Mouse (Mus musculus): ENCODE measurements around the gene Moap1. TPM values are rescaled to one million over a fixed set of nuclear protein-coding genes. Genes with fewer than 3 reads are reported as not detected.
A peak's percentile ranks its signal among the peaks of the same experiment; 100 is the strongest.

Gene Moap1
- polyA plus RNA-seq (2015; fragmentation: Nextera tagmentation; extraction: Ambion mirVana) = 52.3 and 54.8 TPM in 2 replicates

DNA sequence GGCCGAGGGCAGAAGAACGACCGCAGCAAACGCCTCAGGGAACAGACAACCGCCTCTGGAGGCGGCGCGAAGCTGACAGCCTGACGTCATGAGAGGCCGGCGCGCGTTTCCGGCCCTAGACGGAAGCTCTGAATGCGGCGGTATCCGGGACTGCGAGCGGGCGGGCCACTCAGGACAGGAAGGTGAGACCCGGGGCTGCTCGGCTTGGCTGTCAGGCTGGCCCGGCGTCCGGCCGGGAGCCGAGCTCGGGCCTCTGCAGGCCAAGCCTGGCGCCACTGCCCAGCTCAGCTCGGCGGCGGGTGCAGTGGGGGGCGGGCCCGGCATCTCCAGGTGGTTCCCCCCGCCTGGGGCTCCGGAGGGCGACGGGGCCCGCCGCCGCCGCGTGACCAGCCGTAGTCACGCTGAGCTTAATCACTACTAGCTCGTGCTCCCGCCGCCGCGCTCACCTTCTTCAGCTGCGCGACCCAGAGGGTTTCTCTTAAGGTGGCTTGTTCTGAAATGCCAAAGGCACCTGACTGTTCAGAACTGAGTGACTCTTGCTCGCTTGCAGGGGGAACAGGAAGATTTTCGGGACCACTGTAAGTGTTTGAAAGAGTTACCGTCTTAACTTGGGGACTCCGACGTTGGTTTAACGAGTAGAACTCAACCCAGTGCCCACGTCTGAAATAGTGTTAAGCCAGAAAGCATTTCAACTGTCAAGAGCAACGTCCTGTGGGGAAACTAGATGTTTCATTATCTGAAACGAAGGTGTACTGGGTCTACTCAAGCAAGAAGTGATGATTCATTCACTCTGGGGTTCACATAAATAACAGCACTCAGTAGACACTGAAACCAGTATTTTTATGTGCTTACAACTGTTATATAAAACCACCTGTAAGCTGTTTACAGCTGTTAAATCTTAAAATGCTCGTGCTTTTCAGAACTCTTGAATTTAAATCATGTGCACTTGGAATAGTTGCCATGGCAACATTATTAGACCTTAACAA, at the start of gene Moap1, which contains the start of gene Tmem251:
TSS of gene Moap1 (minus strand) at position 73 of the 986 bp plus-strand sequence.
TSS of gene Tmem251 (plus strand) at position 174 of the 986 bp plus-strand sequence.
- H3K9ac ChIP-seq (replicated peaks) = peak within 1 kb of the TSS; percentile 89
- peaks cover 24% of the 10 kb centered on the region for H3K4me1 ChIP-seq (replicated peaks)
- WGBS = under 1% methylated on average over 60 of the region's 63 CpGs
- peaks cover 13% of the 10 kb centered on the region for H3K36me3 ChIP-seq
- ATAC-seq = peak; percentile 98
- peak within 1 kb of the TSS; percentile 94 for H3K27ac ChIP-seq
- no peaks in the 10 kb centered on the region for H3K9me3 ChIP-seq
- H3K27me3 ChIP-seq = no peaks in the 10 kb centered on the region
- H3K4me3 ChIP-seq (replicated peaks) = peak within 1 kb of the TSS; percentile 73
- H3K4me2 ChIP-seq (replicated peaks) = peak within 1 kb of the TSS; percentile 88

DNA sequence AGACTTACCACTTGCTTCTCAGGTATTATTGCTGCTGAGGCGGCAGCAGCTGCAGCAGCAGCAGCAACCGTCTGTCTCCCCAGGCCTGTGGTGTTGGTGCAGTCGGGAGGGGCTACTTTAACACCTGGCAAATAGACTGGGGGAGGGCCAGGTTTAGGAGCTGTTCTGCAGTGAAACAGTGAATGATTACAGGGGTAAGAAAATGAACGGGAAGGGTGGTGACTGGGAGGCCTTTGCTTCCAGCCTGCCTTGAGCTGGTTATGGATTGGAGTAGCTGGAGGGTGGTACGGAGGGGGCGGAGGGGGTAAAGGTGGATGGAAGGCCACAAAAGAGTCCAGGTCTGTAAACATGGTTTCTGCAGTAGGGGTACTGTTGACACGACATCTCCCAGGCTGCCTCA, 44.5 kb upstream of the Moap1 start:
- no peaks in the 10 kb centered on the region for H3K27me3 ChIP-seq
- H3K36me3 ChIP-seq = peaks cover 75% of the 10 kb centered on the region
- 92% methylated on average over 7 of the region's 7 CpGs for WGBS
- no peaks in the 10 kb centered on the region for H3K9me3 ChIP-seq
- no peak overlapping the region for H3K9ac ChIP-seq (replicated peaks)
- no peaks in the 10 kb centered on the region for H3K4me1 ChIP-seq (replicated peaks)
- H3K4me3 ChIP-seq (replicated peaks) = no peak overlapping the region
- no peak overlapping the region for H3K27ac ChIP-seq
- no peak overlapping the region for H3K4me2 ChIP-seq (replicated peaks)
- no peak for ATAC-seq

DNA sequence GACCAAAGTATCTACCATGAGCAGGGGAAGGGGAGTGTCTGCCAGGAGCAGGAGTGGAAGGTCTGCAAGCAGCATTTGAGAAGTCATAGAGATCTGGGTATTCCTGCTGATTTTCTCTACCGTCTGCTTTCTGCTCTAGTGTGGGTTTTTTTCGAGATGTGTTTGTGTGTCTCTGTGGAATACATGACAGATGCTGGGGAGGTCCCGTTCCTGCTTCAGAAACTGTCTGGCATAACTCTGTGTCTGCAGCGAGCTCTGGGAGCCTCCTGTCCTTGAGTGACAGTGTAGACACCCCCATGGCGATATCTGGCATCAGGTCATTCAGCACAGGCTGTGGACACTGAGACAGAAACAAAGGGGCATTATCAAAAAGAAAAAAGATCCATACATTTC, 42.1 kb upstream of the Moap1 start:
- Histone ChIP-seq H3K36me3 (peaks cover 63% of the 10 kb centered on the region), H3K4me1 (replicated peaks) (no peaks in the 10 kb centered on the region), H3K9ac (replicated peaks) (no peak overlapping the region), H3K4me3 (replicated peaks) (no peak overlapping the region), H3K27me3 (no peaks in the 10 kb centered on the region), H3K27ac (no peak overlapping the region), H3K9me3 (no peaks in the 10 kb centered on the region), H3K4me2 (replicated peaks) (no peak overlapping the region)
- no peak for ATAC-seq
- WGBS = 85% methylated on average over 5 of the region's 5 CpGs

DNA sequence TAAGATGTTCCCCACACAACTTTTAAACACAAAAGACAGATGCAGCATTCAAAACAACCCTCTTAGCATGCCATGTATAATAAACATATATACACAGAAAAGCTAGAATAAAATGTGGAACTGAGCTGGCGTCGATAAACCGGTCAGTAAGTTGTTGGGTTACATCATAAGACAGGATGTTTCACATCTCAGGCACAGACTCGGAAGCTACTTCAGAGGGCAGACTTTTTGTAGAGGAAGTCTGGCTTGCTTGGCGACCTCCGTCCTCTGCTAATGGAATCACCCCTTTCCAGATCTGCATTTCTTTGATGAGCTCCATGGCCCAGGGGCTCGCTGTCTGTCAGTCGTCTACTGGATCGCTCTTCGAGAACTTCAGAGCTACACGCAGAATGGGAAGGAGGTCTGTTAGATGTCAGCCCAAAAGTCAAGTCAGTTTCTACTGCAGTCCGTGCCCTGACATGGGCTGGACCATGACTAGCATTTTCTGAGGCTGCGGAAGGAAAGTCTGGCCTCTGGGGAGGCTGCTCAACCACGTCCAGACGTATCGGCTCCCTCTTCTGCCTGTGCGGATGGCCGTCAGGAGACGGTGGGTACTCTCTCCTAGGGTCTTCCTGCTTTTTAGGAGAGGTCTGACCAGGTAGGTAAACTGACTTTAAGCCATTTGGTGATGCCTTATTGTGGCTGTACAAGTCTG, 41.6 kb upstream of the Moap1 start:
- 94% methylated on average over 19 of the region's 19 CpGs for WGBS
- peaks cover 58% of the 10 kb centered on the region for H3K36me3 ChIP-seq

DNA sequence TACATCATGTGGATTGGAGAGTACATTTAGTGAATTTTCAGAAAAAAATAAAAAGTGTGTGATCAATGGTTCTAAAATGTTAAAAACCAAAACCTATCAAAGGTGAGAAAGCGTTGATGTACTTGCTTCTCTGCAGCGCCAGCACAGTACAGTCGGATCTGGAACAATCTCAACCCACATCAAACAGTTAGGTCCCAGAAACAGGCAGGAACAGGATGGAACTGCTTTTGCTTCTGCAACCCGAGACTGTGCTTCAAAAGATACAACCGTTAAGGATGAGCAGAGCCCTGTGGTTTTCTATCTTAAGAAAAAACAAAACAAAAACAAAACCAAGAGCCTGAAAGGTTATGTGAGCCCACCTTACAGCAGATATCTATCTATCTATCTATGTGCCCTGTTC, 39.4 kb upstream of the Moap1 start:
- ATAC-seq = no peak
- no peaks in the 10 kb centered on the region for H3K4me1 ChIP-seq (replicated peaks)
- no peaks in the 10 kb centered on the region for H3K9me3 ChIP-seq
- H3K27ac ChIP-seq = no peak overlapping the region
- peaks cover 46% of the 10 kb centered on the region for H3K36me3 ChIP-seq
- no peak overlapping the region for H3K4me3 ChIP-seq (replicated peaks)
- no peak overlapping the region for H3K4me2 ChIP-seq (replicated peaks)
- H3K9ac ChIP-seq (replicated peaks) = no peak overlapping the region
- 94% methylated on average over 5 of the region's 5 CpGs for WGBS
- no peaks in the 10 kb centered on the region for H3K27me3 ChIP-seq

More for the DNA sequence above, 41.6 kb upstream of the Moap1 start:
- Histone ChIP-seq H3K9ac (replicated peaks) (no peak overlapping the region), H3K27ac (no peak overlapping the region), H3K9me3 (no peaks in the 10 kb centered on the region), H3K27me3 (no peaks in the 10 kb centered on the region), H3K4me2 (replicated peaks) (no peak overlapping the region), H3K4me1 (replicated peaks) (no peaks in the 10 kb centered on the region), H3K4me3 (replicated peaks) (no peak overlapping the region)
- no peak for ATAC-seq

DNA sequence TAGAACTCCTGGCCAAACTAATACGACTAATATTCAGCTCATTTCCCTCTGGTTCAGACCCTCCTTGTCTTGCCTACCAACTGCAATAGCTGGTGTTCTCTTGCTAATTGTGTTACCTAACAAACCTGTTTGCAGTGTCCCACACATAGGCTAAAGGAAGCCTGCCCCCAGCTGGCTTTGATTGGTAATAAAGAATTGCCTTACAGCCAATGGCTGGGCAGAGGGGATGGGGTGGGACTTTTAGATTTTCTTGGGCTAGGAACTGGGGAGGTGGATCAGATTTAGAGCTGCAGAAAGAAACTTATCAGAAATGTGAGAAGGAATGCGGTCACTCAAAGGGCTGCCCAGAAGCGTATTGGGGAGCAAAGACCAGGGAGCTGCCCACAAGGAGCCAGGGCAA, 36.0 kb upstream of the Moap1 start:
- 48% methylated on average over 3 of the region's 3 CpGs for WGBS
- Histone ChIP-seq H3K27me3 (no peaks in the 10 kb centered on the region), H3K9ac (replicated peaks) (no peak overlapping the region), H3K4me3 (replicated peaks) (no peak overlapping the region), H3K4me2 (replicated peaks) (no peak overlapping the region), H3K36me3 (peaks cover 44% of the 10 kb centered on the region), H3K4me1 (replicated peaks) (no peaks in the 10 kb centered on the region), H3K9me3 (no peaks in the 10 kb centered on the region), H3K27ac (no peak overlapping the region)
- no peak for ATAC-seq

DNA sequence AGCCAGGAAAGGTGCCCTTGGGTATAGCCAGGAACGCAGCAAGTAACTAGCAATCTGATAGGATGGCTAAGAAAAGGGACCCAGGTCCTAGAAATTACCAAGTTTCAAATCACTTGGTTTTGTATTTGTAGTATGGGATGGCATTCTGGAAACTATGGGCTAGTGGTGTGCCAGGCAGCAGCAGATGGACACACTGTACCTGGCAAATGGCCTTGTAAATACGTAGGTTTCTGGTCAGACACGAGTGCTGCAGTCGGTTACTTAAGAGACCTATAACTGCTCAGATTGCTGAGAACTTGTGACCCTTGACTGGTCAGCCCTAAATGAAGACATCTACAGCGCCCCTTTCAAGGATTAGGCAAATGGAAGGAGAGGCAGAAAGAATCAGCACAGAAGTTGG, 34.7 kb upstream of the Moap1 start:
- 67% methylated on average over 5 of the region's 5 CpGs for WGBS
- Histone ChIP-seq H3K27me3 (no peaks in the 10 kb centered on the region), H3K4me1 (replicated peaks) (no peaks in the 10 kb centered on the region), H3K9me3 (no peaks in the 10 kb centered on the region), H3K4me3 (replicated peaks) (no peak overlapping the region), H3K27ac (no peak overlapping the region), H3K9ac (replicated peaks) (no peak overlapping the region), H3K36me3 (peaks cover 47% of the 10 kb centered on the region), H3K4me2 (replicated peaks) (no peak overlapping the region)
- ATAC-seq = no peak

DNA sequence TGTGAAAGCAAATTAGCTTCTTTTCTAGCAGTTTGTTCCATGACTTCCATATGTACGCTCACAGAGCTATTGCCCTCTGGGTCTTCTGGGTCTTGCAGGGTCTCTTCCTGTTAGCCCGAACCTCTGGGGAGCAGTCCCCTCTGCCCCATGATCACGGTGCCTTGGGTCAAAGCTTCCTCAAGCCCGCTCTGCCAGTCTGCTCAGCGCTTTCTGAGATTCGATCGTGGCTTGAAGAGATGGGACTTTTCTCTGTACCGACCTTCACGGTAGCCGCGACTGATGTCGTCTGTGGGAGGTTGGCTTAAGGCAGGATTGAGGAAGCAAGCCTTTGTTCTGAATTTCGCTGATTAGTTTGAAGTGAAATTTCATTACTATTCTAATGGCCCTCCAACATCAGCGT, 32.6 kb upstream of the Moap1 start:
- H3K4me2 ChIP-seq (replicated peaks) = no peak overlapping the region
- H3K27ac ChIP-seq = no peak overlapping the region
- H3K9ac ChIP-seq (replicated peaks) = no peak overlapping the region
- no peaks in the 10 kb centered on the region for H3K27me3 ChIP-seq
- WGBS = 94% methylated on average over 14 of the region's 14 CpGs
- no peak overlapping the region for H3K4me3 ChIP-seq (replicated peaks)
- ATAC-seq = no peak
- no peaks in the 10 kb centered on the region for H3K4me1 ChIP-seq (replicated peaks)
- H3K9me3 ChIP-seq = no peaks in the 10 kb centered on the region
- peaks cover 61% of the 10 kb centered on the region for H3K36me3 ChIP-seq

DNA sequence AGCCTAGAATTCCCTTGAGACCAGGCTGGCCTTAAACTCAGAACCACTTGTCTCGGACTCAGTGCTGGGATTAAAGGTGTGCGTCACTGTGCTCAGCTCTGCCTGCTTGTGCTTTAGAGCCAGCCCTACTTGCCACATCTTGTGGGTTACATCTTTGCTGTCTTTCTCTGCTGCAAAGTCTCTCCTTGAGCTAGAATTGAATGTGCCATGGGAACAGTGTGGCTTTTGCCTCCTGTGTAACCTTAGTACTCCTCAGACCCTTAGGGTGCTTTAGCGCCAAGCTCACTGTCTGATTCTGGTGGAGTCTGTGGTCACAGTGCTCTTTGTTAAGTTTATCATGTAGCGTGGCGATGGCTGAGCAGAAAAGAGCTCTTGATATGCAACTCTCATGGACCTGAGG, 29.2 kb upstream of the Moap1 start:
- 97% methylated on average over 5 of the region's 5 CpGs for WGBS
- Histone ChIP-seq H3K4me3 (replicated peaks) (no peak overlapping the region), H3K9ac (replicated peaks) (no peak overlapping the region), H3K9me3 (no peaks in the 10 kb centered on the region), H3K4me2 (replicated peaks) (no peak overlapping the region), H3K27ac (no peak overlapping the region), H3K27me3 (no peaks in the 10 kb centered on the region), H3K36me3 (peaks cover 89% of the 10 kb centered on the region), H3K4me1 (replicated peaks) (no peaks in the 10 kb centered on the region)
- no peak for ATAC-seq

DNA sequence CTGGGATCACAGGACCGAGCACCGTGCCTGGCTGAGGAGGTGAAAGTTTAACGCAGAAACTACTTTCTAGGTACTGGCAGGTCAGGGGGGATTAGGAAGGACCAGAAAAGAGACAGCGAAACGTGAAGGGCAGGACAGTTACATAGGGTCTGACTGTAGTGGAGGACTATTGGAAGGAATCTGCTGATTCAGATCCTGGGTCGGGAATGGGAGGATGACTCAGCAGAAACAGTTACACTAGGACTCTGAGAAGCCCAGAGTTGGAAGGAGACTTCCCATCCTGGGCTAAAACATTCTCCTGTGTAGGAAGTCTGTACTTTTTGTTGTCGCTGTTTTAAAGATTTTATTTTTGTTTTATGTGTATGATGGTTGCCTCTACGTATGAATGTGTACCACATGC, 28.1 kb upstream of the Moap1 start:
- no peak overlapping the region for H3K27ac ChIP-seq
- ATAC-seq = no peak
- no peak overlapping the region for H3K9ac ChIP-seq (replicated peaks)
- H3K27me3 ChIP-seq = no peaks in the 10 kb centered on the region
- no peaks in the 10 kb centered on the region for H3K4me1 ChIP-seq (replicated peaks)
- H3K36me3 ChIP-seq = peaks cover 89% of the 10 kb centered on the region
- no peak overlapping the region for H3K4me3 ChIP-seq (replicated peaks)
- 98% methylated on average over 8 of the region's 8 CpGs for WGBS
- no peaks in the 10 kb centered on the region for H3K9me3 ChIP-seq
- no peak overlapping the region for H3K4me2 ChIP-seq (replicated peaks)

DNA sequence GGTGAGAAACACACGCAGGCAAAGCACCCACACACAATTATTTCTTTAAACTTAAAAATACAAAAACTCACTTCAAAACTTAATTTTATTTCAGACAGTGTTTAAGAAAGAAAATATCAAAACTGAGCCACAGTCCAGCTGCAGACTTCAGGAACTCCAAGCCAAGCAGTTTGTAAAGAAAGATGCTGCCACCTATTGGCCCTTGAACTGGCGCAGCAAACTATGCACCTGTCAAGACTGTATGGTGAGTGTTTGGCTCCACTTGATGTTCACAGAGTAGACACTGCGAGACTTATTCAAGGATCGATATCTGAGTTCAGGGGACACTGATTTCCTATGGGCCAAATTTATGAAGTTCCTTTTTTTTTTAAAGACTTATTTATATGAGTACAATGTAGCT, 25.5 kb upstream of the Moap1 start:
- Histone ChIP-seq H3K4me2 (replicated peaks) (no peak overlapping the region), H3K27me3 (no peaks in the 10 kb centered on the region), H3K36me3 (peaks cover 86% of the 10 kb centered on the region), H3K4me1 (replicated peaks) (no peaks in the 10 kb centered on the region), H3K4me3 (replicated peaks) (no peak overlapping the region), H3K9me3 (no peaks in the 10 kb centered on the region), H3K9ac (replicated peaks) (no peak overlapping the region), H3K27ac (no peak overlapping the region)
- ATAC-seq = no peak
- 91% methylated on average over 4 of the region's 4 CpGs for WGBS

DNA sequence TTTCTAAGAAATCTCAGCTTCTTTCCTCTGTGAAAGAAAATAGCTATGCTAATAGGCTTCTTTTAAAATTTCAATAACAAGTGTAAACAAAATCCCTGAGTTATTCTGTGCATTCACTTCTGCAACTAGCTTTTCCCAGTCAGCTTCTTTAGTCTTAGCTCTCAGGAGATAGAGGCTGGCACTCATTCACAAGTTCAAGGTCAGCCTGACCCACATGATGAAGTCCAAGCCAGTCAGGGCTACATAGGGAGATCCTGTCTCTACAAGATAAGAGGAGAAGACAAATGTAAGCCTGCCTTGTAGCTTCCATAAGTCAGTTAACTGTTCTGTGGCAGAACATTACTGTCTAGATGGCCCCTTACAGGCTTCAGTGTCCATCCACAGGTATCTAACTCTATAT, 20.2 kb upstream of the Moap1 start:
- ATAC-seq = no peak
- Histone ChIP-seq H3K27ac (no peak overlapping the region), H3K4me1 (replicated peaks) (peaks cover 15% of the 10 kb centered on the region), H3K4me3 (replicated peaks) (no peak overlapping the region), H3K9me3 (no peaks in the 10 kb centered on the region), H3K9ac (replicated peaks) (no peak overlapping the region), H3K27me3 (no peaks in the 10 kb centered on the region), H3K36me3 (peaks cover 46% of the 10 kb centered on the region), H3K4me2 (replicated peaks) (no peak overlapping the region)
